Mouse (Mus musculus) MEL (cell line): Measurements from ENCODE around the gene Txnip. TPM values are rescaled to one million over a fixed set of nuclear protein-coding genes. Genes with fewer than 3 reads are reported as not detected.
A peak's percentile ranks its signal among the peaks of the same experiment; 100 is the strongest.

Experiments used
- DNase-seq: peaks from one replicate; pipeline ENCODE4 v3.0.0; 2011; ENCODE audit warnings: low read depth, low spot score
- H3K27ac ChIP-seq: 2 replicates; pipeline ENCODE4 v1.5.1; 2012; ENCODE audit warnings: low read depth, mild to moderate bottlenecking, control low read depth, low read length, moderate library complexity; ENCODE audit not compliant: control insufficient read depth
- H3K27me3 ChIP-seq, 2 experiments: fragments of 150-350 bp in 1 of 2; sonication (generic) in 1 of 2; 2 replicates each; pipeline ENCODE4 v1.6.1; 2012; ENCODE audit warnings: low read length in 2 of 2, mild to moderate bottlenecking in 2 of 2, improper control_type of control experiment in 1 of 2, moderate library complexity in 1 of 2; ENCODE audit not compliant: insufficient read depth in 2 of 2, control insufficient read depth in 1 of 2
- H3K36me3 ChIP-seq, 2 experiments: 2 replicates each; pipeline ENCODE4 v1.6.1; 2012 to 2014; ENCODE audit warnings: low read length in 2 of 2, improper control_type of control experiment in 1 of 2, inconsistent platforms in 1 of 2, mild to moderate bottlenecking in 1 of 2; ENCODE audit not compliant: insufficient read depth in 2 of 2, control insufficient read depth in 1 of 2
- H3K4me1 ChIP-seq, 2 experiments: fragments of 150-350 bp in 1 of 2; sonication (generic) in 1 of 2; 2 replicates each; pipeline ENCODE4 v1.6.1; 2012; ENCODE audit warnings: low read length in 2 of 2, improper control_type of control experiment in 1 of 2, mild to moderate bottlenecking in 1 of 2; ENCODE audit not compliant: insufficient read depth in 2 of 2, control insufficient read depth in 1 of 2
- H3K4me3 ChIP-seq, 2 experiments: fragments of 150-350 bp in 1 of 2; sonication (generic) in 1 of 2; 2 replicates each; pipeline ENCODE4 v1.5.1; 2012; ENCODE audit warnings: low read depth in 2 of 2, low read length in 2 of 2, mild to moderate bottlenecking in 2 of 2, moderate library complexity in 2 of 2, control low read depth in 1 of 2, improper control_type of control experiment in 1 of 2; ENCODE audit not compliant: control insufficient read depth in 1 of 2, insufficient read depth in 1 of 2
- H3K79me2 ChIP-seq: 2 replicates; pipeline ENCODE4 v1.6.1; 2012; ENCODE audit warnings: mild to moderate bottlenecking, low read length, moderate library complexity; ENCODE audit not compliant: control insufficient read depth, poor library complexity, insufficient read depth
- H3K9ac ChIP-seq: 2 replicates; pipeline ENCODE4 v1.6.1; 2012; ENCODE audit warnings: low read depth, mild to moderate bottlenecking, control low read depth, low read length, moderate library complexity; ENCODE audit not compliant: control insufficient read depth, poor library complexity, severe bottlenecking
- H3K9me3 ChIP-seq: fragments of 150-350 bp; sonication (generic); replicated peaks from 2 replicates; pipeline ENCODE4 v1.6.1; 2012; ENCODE audit warnings: mild to moderate bottlenecking, low read length, improper control_type of control experiment, moderate library complexity; ENCODE audit not compliant: insufficient read depth
- CHD2 ChIP-seq: IDR thresholded peaks from 2 replicates; pipeline ENCODE4 v1.6.1; 2011; ENCODE audit warnings: low read length, improper control_type of control experiment
- CTCF ChIP-seq, 3 experiments: IDR thresholded peaks in 2 of 3; conservative IDR thresholded peaks in 1 of 3; 2 replicates each; pipeline ENCODE4 v1.5.1; 2011 to 2012; ENCODE audit warnings: low read length in 3 of 3, low read depth in 2 of 3, mild to moderate bottlenecking in 2 of 3, improper control_type of control experiment in 1 of 3, inconsistent platforms in 1 of 3, mixed read lengths in 1 of 3, moderate library complexity in 1 of 3; ENCODE audit not compliant: control insufficient read depth in 1 of 3, insufficient read depth in 1 of 3, poor library complexity in 1 of 3, severe bottlenecking in 1 of 3
- ELF1 ChIP-seq: IDR thresholded peaks from 2 replicates; pipeline ENCODE4 v1.6.1; 2014; ENCODE audit warnings: low read depth, mild to moderate bottlenecking, inconsistent platforms, low read length, improper control_type of control experiment, moderate library complexity
- EP300 ChIP-seq, 2 experiments: IDR thresholded peaks; 2 replicates each; pipeline ENCODE4 v1.6.1; 2011; ENCODE audit warnings: improper control_type of control experiment in 2 of 2, low read length in 2 of 2, low read depth in 1 of 2, mild to moderate bottlenecking in 1 of 2
- ETS1 ChIP-seq: IDR thresholded peaks from 2 replicates; pipeline ENCODE4 v1.6.1; 2012; ENCODE audit warnings: low read depth, mild to moderate bottlenecking, inconsistent platforms, low read length, improper control_type of control experiment, moderate library complexity
- GATA1 ChIP-seq: IDR thresholded peaks from 2 replicates; pipeline ENCODE4 v1.6.1; 2011; ENCODE audit warnings: low read depth, low read length, improper control_type of control experiment
- HCFC1 ChIP-seq: IDR thresholded peaks from 2 replicates; pipeline ENCODE4 v1.6.1; 2012; ENCODE audit warnings: low read depth, mild to moderate bottlenecking, inconsistent platforms, low read length, improper control_type of control experiment, moderate library complexity
- MAFK ChIP-seq: IDR thresholded peaks from 2 replicates; pipeline ENCODE4 v1.6.1; 2011; ENCODE audit warnings: low read depth, mild to moderate bottlenecking, low read length, improper control_type of control experiment, borderline replicate concordance
- MAZ ChIP-seq: IDR thresholded peaks from 2 replicates; pipeline ENCODE4 v1.6.1; 2012; ENCODE audit warnings: low read depth, mild to moderate bottlenecking, inconsistent platforms, low read length, improper control_type of control experiment
- POLR2AphosphoS2 ChIP-seq: IDR thresholded peaks from 2 replicates; pipeline ENCODE4 v1.6.1; 2011; ENCODE audit warnings: low read length, improper control_type of control experiment
- POLR2AphosphoS5 ChIP-seq: IDR thresholded peaks from 2 replicates; pipeline ENCODE4 v1.6.1; 2012; ENCODE audit warnings: low read depth, borderline replicate concordance, mild to moderate bottlenecking, inconsistent platforms, low read length, moderate library complexity, mixed read lengths
- TAL1 ChIP-seq: IDR thresholded peaks from 2 replicates; pipeline ENCODE4 v1.6.1; 2012; ENCODE audit warnings: mild to moderate bottlenecking, inconsistent platforms, low read length, moderate library complexity, mixed read lengths
- UBTF ChIP-seq: IDR thresholded peaks from 2 replicates; pipeline ENCODE4 v1.6.1; 2012; ENCODE audit warnings: low read depth, mild to moderate bottlenecking, inconsistent platforms, low read length, improper control_type of control experiment, moderate library complexity, borderline replicate concordance; ENCODE audit not compliant: insufficient read depth
- USF1 ChIP-seq: IDR thresholded peaks from 2 replicates; pipeline ENCODE4 v1.6.1; 2014; ENCODE audit warnings: low read depth, mild to moderate bottlenecking, inconsistent platforms, low read length, improper control_type of control experiment, moderate library complexity
- USF2 ChIP-seq, 2 experiments: IDR thresholded peaks; 2 replicates each; pipeline ENCODE4 v1.6.1; 2011 to 2012; ENCODE audit warnings: improper control_type of control experiment in 2 of 2, low read length in 2 of 2, borderline replicate concordance in 1 of 2, inconsistent platforms in 1 of 2, low read depth in 1 of 2, mild to moderate bottlenecking in 1 of 2; ENCODE audit not compliant: insufficient read depth in 1 of 2
- ZKSCAN1 ChIP-seq: IDR thresholded peaks from 2 replicates; pipeline ENCODE4 v1.6.1; 2012; ENCODE audit warnings: low read depth, mild to moderate bottlenecking, inconsistent platforms, low read length, improper control_type of control experiment, moderate library complexity
- polyA plus RNA-seq, 2 experiments: library from polyadenylated mRNA; stranded (reverse) in 1 of 2; unstranded in 1 of 2; fragments of >175 nt in 1 of 2; fragments of >200 nt in 1 of 2; gene quantifications; 2 replicates each; pipeline versions ENCODE4 v1.2.1 to v1.2.4; 2012; ENCODE audit warnings: low replicate concordance in 2 of 2, low read depth in 1 of 2; ENCODE audit not compliant: insufficient read length in 2 of 2, insufficient read depth in 1 of 2, missing spikeins in 1 of 2
- total RNA-seq: library from RNA; depleted of rRNA; stranded (reverse); fragments of 300-350 nt; gene quantifications from 2 replicates; pipeline ENCODE4 v1.2.3, GENCODE M21; 2012

The Txnip gene
- total and polyA plus RNA-seq, 3 experiments, result 183 to 1,680 (median 237) TPM

DNA sequence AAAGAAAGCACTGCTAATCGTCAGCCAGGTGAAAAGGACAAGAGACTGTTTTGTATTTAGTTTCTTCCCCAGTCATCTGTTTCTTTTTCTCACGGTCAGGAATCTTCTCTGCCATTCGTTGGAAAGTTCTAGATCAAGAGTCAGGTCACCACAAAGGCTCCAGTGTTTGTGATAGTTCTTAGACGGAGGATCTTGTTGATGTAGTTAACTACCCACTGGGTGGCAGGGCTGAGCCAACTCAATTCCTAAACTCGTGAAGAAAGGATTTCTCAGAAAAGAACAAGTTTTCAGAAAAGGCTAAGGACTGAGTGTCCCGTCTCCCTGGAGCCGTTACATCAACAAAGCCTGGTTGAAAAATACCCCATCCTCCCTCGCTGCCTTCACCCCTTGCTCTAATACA lies 6.6 kb upstream of the Txnip start:
- DNase-seq, result peak; percentile 94
- Histone ChIP-seq H3K79me2 (no peaks in the 10 kb centered on the region), H3K4me1 (peaks cover 23 to 40% of the 10 kb centered on the region in 2 experiments), H3K4me3 (peak overlapping the region; percentile 27 to 50), H3K36me3 (peaks cover 0 to 31% of the 10 kb centered on the region in 2 experiments; a peak in 2 of 4 replicates), H3K27ac (peak overlapping the region; percentile 6), H3K9ac (peak overlapping the region; percentile 53), H3K9me3 (no peaks in the 10 kb centered on the region), H3K27me3 (no peaks in the 10 kb centered on the region)
- TF ChIP-seq ZKSCAN1 (no peak), UBTF (no peak), EP300 (IDR thresholded peaks at IDR 0.05; ENCODE audit: low read depth in 1 of 2, low read length in 2 of 2) (no peak), HCFC1 (no peak), ELF1 (no peak), CTCF (IDR thresholded peaks at IDR 0.05 in 2 of 3, conservative IDR thresholded peaks at IDR 0.05 in 1 of 3; ENCODE audit: control insufficient read depth in 1 of 3, insufficient read depth in 1 of 3, low read depth in 2 of 3, low read length in 3 of 3, poor library complexity in 1 of 3, severe bottlenecking in 1 of 3) (peak in 1 of 3 experiments; percentile 65; a peak in 2 of 6 replicates), POLR2AphosphoS5 (no peak), GATA1 (peak; percentile 38)

DNA sequence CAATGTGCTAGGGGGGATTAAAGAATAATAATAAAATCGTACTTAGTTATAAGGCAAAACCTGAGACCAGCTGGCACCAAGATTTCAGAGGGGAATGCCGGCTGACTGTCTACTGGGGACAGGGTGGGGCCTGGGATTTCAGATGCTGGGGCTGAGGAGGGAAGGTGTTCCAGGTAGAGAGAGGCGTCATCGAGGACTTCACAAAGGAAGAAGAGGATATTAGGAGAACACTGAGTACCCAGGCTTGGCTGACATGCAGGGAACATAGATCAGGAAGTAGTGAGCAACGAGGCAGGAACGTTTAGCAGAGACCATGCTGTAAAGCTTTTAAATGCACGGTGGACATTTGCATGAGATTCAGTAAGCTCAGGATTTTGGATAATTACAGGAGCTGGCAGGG lies 5.9 kb upstream of the Txnip start:
- H3K79me2 ChIP-seq, result no peaks in the 10 kb centered on the region
- peaks cover 0 to 32% of the 10 kb centered on the region in 2 experiments; a peak in 2 of 4 replicates for H3K36me3 ChIP-seq
- no peak for TF ChIP-seq USF1
- no peak for TF ChIP-seq USF2 (IDR thresholded peaks at IDR 0.05; ENCODE audit: borderline replicate concordance in 1 of 2, insufficient read depth in 1 of 2, low read depth in 1 of 2, low read length in 2 of 2)
- TF ChIP-seq UBTF, result no peak
- TF ChIP-seq CHD2, result no peak
- no peak for TF ChIP-seq HCFC1
- no peak for TF ChIP-seq EP300 (IDR thresholded peaks at IDR 0.05; ENCODE audit: low read depth in 1 of 2, low read length in 2 of 2)
- no peak for TF ChIP-seq POLR2AphosphoS2
- TF ChIP-seq MAFK, result no peak
- TF ChIP-seq ETS1, result no peak
- TF ChIP-seq MAZ, result no peak
- TF ChIP-seq TAL1, result no peak
- peak; percentile 45 for DNase-seq
- H3K4me3 ChIP-seq, result peak overlapping the region; percentile 27 to 49
- no peaks in the 10 kb centered on the region for H3K9me3 ChIP-seq
- H3K4me1 ChIP-seq, result peaks cover 23 to 40% of the 10 kb centered on the region in 2 experiments
- H3K27me3 ChIP-seq, result no peaks in the 10 kb centered on the region
- peak overlapping the region; percentile 6; the same call in 1 of the 2 replicates for H3K27ac ChIP-seq
- H3K9ac ChIP-seq, result peak overlapping the region; percentile 43
